Mouse (Mus musculus) ES-E14 (cell line): ENCODE results near the gene Haspin.

Source experiments
- CHD2 ChIP-seq: IDR thresholded peaks from 2 replicates; pipeline ENCODE4 v1.6.1; 2014; ENCODE audit warnings: mild to moderate bottlenecking, low read depth, low read length, inconsistent platforms
- MAFK ChIP-seq: IDR thresholded peaks from 2 replicates; pipeline ENCODE4 v1.6.1; 2014; ENCODE audit warnings: mild to moderate bottlenecking, low read depth, low read length, inconsistent platforms; ENCODE audit not compliant: insufficient read depth
- ZNF384 ChIP-seq: IDR thresholded peaks from 2 replicates; pipeline ENCODE4 v1.6.1; 2012; ENCODE audit warnings: low read depth, low read length, inconsistent platforms

DNA sequence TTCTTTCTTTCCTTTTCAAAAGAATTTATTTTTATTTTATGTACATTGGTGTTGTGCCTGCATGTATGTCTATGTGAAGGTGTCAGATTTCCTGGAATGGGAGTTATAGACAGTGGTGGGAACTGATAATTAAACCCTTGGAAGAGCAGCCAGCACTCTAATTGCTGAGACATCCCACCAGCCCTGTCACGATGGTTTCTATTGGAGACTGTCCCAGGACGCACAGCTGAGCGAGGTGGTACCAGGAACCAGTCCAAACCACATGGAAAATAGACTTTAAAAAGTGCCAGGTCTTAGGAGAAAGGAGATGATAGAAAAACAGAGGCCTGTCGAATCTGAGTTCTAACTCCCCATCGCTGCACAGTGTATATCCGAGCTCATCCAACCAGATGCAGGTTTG lies 17.0 kb upstream of the Haspin start:
- TF ChIP-seq MAFK (no peak), CHD2 (no peak), ZNF384 (no peak)
